Mouse (Mus musculus): ENCODE measurements around the gene Olfr680-ps1. TPM values are rescaled to one million over a fixed set of nuclear protein-coding genes. Genes with fewer than 3 reads are reported as not detected.
"Not testable (repeated sequence)": the region's sequence is repeated elsewhere in the genome, so short reads cannot be mapped to it uniquely, and the experiment has no call there.

Olfr680-ps1 gene
- total RNA-seq (2021) = not detected
- polyA plus RNA-seq (2012; rRNA removed) = not detected in 2 replicates
- long read RNA-seq = 0 reads

- DNase-seq; H3K9ac ChIP-seq (ENCODE audit: low read depth, low read length); H3K4me3 ChIP-seq; intact Hi-C loops (cut with DNase I); H3K36me3 ChIP-seq (ENCODE audit: control insufficient read depth, insufficient read depth, low read length); H3K4me1 ChIP-seq (ENCODE audit: control insufficient read depth, insufficient read depth, low read length); H3K79me2 ChIP-seq (replicated peaks; ENCODE audit: control insufficient read depth, insufficient read depth, low read length); H3K27ac ChIP-seq; H3K27me3 ChIP-seq (ENCODE audit: control insufficient read depth, insufficient read depth, low read length): not testable (repeated sequence)
These were observed at the start of gene Olfr680-ps1 for GRCm38 (mm10) chr7:105092717-105093116. TSS of gene Olfr680-ps1 (minus strand) at chr7:105092817.

DNA sequence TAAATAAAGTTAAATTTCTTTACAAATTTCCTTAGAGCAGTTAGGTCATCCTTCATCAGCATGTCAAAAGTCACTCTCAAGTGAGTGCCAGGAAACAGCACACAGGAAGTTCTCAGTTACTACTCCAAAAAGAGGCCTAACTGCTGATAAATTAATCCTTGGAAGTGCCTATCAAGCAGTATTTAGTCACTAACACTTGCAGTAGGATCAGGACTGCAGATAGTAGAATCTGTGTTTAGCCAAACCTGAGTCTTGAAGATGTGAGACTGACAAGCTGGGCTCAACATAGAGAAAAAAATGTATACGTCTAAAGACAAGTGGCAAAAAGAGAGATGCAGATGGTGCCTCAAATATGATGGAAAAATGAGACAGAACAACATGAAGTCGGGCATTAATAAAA, 48.7 kb upstream of the Olfr680-ps1 start:
- no peak overlapping the region for H3K9ac ChIP-seq (ENCODE audit: low read depth, low read length)
- intact Hi-C loops (cut with DNase I) = no loop called here
- TF ChIP-seq CTCF (IDR thresholded peaks at IDR 0.05) (no peak), POLR2A (IDR thresholded peaks at IDR 0.05; ENCODE audit: insufficient read depth, low read depth, low read length) (no peak), EP300 (IDR thresholded peaks at IDR 0.05; ENCODE audit: insufficient read depth, low read depth, low read length) (no peak)
- no peak overlapping the region for H3K27ac ChIP-seq
- H3K4me1 ChIP-seq (ENCODE audit: control insufficient read depth, insufficient read depth, low read length) = no peaks in the 10 kb centered on the region
- H3K4me3 ChIP-seq = no peak overlapping the region
- no peak for DNase-seq
- H3K79me2 ChIP-seq (replicated peaks; ENCODE audit: control insufficient read depth, insufficient read depth, low read length) = no peaks in the 10 kb centered on the region
- H3K27me3 ChIP-seq (ENCODE audit: control insufficient read depth, insufficient read depth, low read length) = no peaks in the 10 kb centered on the region
- H3K36me3 ChIP-seq (ENCODE audit: control insufficient read depth, insufficient read depth, low read length) = no peaks in the 10 kb centered on the region
- WGBS = 53% methylated on average over 2 of the region's 2 CpGs

GRCm38 (mm10) chr7:105116536-105116935, 23.9 kb upstream of the Olfr680-ps1 start, which contains the start of gene Olfr681:
TSS of gene Olfr681 (plus strand) at chr7:105116836.
- Histone ChIP-seq H3K4me1 (ENCODE audit: control insufficient read depth, insufficient read depth, low read length) (no peaks in the 10 kb centered on the region), H3K27ac (no peak within 1 kb of the TSS), H3K27me3 (ENCODE audit: control insufficient read depth, insufficient read depth, low read length) (no peaks in the 10 kb centered on the region), H3K4me3 (no peak within 1 kb of the TSS), H3K79me2 (replicated peaks; ENCODE audit: control insufficient read depth, insufficient read depth, low read length) (no peaks in the 10 kb centered on the region), H3K36me3 (ENCODE audit: control insufficient read depth, insufficient read depth, low read length) (no peaks in the 10 kb centered on the region), H3K9ac (ENCODE audit: low read depth, low read length) (no peak within 1 kb of the TSS)
- TF ChIP-seq CTCF (IDR thresholded peaks at IDR 0.05) = no peak
- no peak for TF ChIP-seq EP300 (IDR thresholded peaks at IDR 0.05; ENCODE audit: insufficient read depth, low read depth, low read length)
- intact Hi-C loops (cut with DNase I) = no loop called here
- DNase-seq = no peak

DNA sequence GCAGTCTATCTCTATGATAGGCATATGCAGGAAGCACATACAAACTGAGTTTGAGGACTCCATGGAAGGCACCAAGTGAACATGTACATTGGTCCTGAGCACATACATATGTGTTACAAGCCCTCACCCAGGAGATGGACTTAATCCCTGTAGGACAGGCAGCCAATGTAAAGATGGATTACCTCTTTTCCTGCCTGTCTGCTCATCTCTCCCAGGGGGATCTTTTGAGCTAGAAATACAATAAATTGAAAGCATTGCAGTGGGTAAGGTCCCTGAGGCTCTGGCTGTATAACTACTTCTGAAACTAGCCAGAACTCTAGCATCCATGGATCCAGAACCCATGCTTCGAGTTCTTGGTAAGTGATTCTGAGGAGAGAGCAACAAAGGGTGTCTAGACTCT, 11.7 kb downstream of the Olfr680-ps1 start, which contains the start of gene Olfr679:
Gene Olfr679 (plus strand): TSS at position 301 of the 400 bp plus-strand sequence.
- Histone ChIP-seq H3K4me3 (no peak within 1 kb of the TSS), H3K27ac (no peak within 1 kb of the TSS), H3K27me3 (ENCODE audit: control insufficient read depth, insufficient read depth, low read length) (no peaks in the 10 kb centered on the region), H3K4me1 (ENCODE audit: control insufficient read depth, insufficient read depth, low read length) (no peaks in the 10 kb centered on the region), H3K9ac (ENCODE audit: low read depth, low read length) (no peak within 1 kb of the TSS), H3K36me3 (ENCODE audit: control insufficient read depth, insufficient read depth, low read length) (no peaks in the 10 kb centered on the region), H3K79me2 (replicated peaks; ENCODE audit: control insufficient read depth, insufficient read depth, low read length) (no peaks in the 10 kb centered on the region)
- no peak for TF ChIP-seq CTCF (IDR thresholded peaks at IDR 0.05)
- no peak for TF ChIP-seq POLR2A (IDR thresholded peaks at IDR 0.05; ENCODE audit: insufficient read depth, low read depth, low read length)
- TF ChIP-seq EP300 (IDR thresholded peaks at IDR 0.05; ENCODE audit: insufficient read depth, low read depth, low read length) = no peak
- intact Hi-C loops (cut with DNase I) = no loop called here
- DNase-seq = no peak
- 42% methylated on average over 1 of the region's 1 CpGs for WGBS

GRCm38 (mm10) chr7:105064175-105064574, 28.4 kb downstream of the Olfr680-ps1 start, which contains the start of gene Olfr678:
TSS of gene Olfr678 (plus strand) at chr7:105064475.
- TF ChIP-seq CTCF (IDR thresholded peaks at IDR 0.05) = no peak
- no peak for TF ChIP-seq EP300 (IDR thresholded peaks at IDR 0.05; ENCODE audit: insufficient read depth, low read depth, low read length)
- TF ChIP-seq POLR2A (IDR thresholded peaks at IDR 0.05; ENCODE audit: insufficient read depth, low read depth, low read length) = no peak
- Histone ChIP-seq H3K4me3 (no peak within 1 kb of the TSS), H3K79me2 (replicated peaks; ENCODE audit: control insufficient read depth, insufficient read depth, low read length) (no peaks in the 10 kb centered on the region), H3K9ac (ENCODE audit: low read depth, low read length) (no peak within 1 kb of the TSS), H3K4me1 (ENCODE audit: control insufficient read depth, insufficient read depth, low read length) (no peaks in the 10 kb centered on the region), H3K27me3 (ENCODE audit: control insufficient read depth, insufficient read depth, low read length) (no peaks in the 10 kb centered on the region), H3K36me3 (ENCODE audit: control insufficient read depth, insufficient read depth, low read length) (no peaks in the 10 kb centered on the region), H3K27ac (no peak within 1 kb of the TSS)
- intact Hi-C loops (cut with DNase I) = no loop called here
- DNase-seq = no peak
- 91% methylated on average over 1 of the region's 1 CpGs for WGBS

DNA sequence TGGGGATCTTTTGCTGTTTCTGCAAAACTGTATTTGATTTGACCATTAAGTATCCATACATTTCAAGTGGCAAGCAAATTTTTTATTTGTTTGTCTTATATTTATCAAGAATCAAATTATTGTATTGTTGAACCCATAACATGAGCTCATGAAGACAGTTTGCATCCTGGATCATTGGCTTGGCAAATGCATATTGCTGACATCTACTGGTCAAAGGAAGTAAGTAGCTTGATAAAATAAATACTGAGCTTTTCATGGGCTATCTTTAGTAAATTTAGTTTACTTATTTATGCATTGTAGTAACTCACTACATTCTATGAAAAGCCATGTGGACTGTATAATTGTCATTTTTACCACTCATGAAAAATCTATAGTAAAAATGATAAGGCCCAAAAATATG, 33.7 kb downstream of the Olfr680-ps1 start:
- no peaks in the 10 kb centered on the region for H3K36me3 ChIP-seq (ENCODE audit: control insufficient read depth, insufficient read depth, low read length)
- no peak overlapping the region for H3K4me3 ChIP-seq
- intact Hi-C loops (cut with DNase I) = no loop called here
- H3K79me2 ChIP-seq (replicated peaks; ENCODE audit: control insufficient read depth, insufficient read depth, low read length) = no peaks in the 10 kb centered on the region
- no peak overlapping the region for H3K9ac ChIP-seq (ENCODE audit: low read depth, low read length)
- no peaks in the 10 kb centered on the region for H3K27me3 ChIP-seq (ENCODE audit: control insufficient read depth, insufficient read depth, low read length)
- DNase-seq = no peak
- H3K27ac ChIP-seq = no peak overlapping the region
- TF ChIP-seq EP300 (IDR thresholded peaks at IDR 0.05; ENCODE audit: insufficient read depth, low read depth, low read length) (no peak), CTCF (IDR thresholded peaks at IDR 0.05) (peak; percentile 32)
- H3K4me1 ChIP-seq (ENCODE audit: control insufficient read depth, insufficient read depth, low read length) = no peaks in the 10 kb centered on the region

Other genes starting within 250 kb of the Olfr680-ps1 start
- not detected for gene Usp17la, start 235.8 kb downstream of the Olfr680-ps1 start, total RNA-seq (2021)
- gene Usp17la, start 235.8 kb downstream of the Olfr680-ps1 start, polyA plus RNA-seq (2012; rRNA removed) = not detected in 2 replicates
- gene Olfr665, start 214.8 kb downstream of the Olfr680-ps1 start, total RNA-seq (2021) = not detected
- not detected in 2 replicates for gene Olfr665, start 214.8 kb downstream of the Olfr680-ps1 start, polyA plus RNA-seq (2012; rRNA removed)
- gene Olfr666, start 196.9 kb downstream of the Olfr680-ps1 start, total RNA-seq (2021) = not detected
- not detected in 2 replicates for gene Olfr666, start 196.9 kb downstream of the Olfr680-ps1 start, polyA plus RNA-seq (2012; rRNA removed)
- not detected for gene Olfr667, start 171.3 kb downstream of the Olfr680-ps1 start, total RNA-seq (2021)
- not detected in 2 replicates for gene Olfr667, start 171.3 kb downstream of the Olfr680-ps1 start, polyA plus RNA-seq (2012; rRNA removed)
- not detected for gene Olfr668, start 164.8 kb downstream of the Olfr680-ps1 start, total RNA-seq (2021)
- gene Olfr668, start 164.8 kb downstream of the Olfr680-ps1 start, polyA plus RNA-seq (2012; rRNA removed) = not detected in 2 replicates
- gene Olfr669, start 158.6 kb downstream of the Olfr680-ps1 start, total RNA-seq (2021) = not detected
- not detected in 2 replicates for gene Olfr669, start 158.6 kb downstream of the Olfr680-ps1 start, polyA plus RNA-seq (2012; rRNA removed)
- gene Olfr670, start 130.2 kb downstream of the Olfr680-ps1 start, total RNA-seq (2021) = not detected
- not detected in 2 replicates for gene Olfr670, start 130.2 kb downstream of the Olfr680-ps1 start, polyA plus RNA-seq (2012; rRNA removed)
- not detected for gene Olfr671, start 113.7 kb downstream of the Olfr680-ps1 start, total RNA-seq (2021)
- gene Olfr671, start 113.7 kb downstream of the Olfr680-ps1 start, polyA plus RNA-seq (2012; rRNA removed) = not detected in 2 replicates
- gene Olfr672, start 90.8 kb downstream of the Olfr680-ps1 start, total RNA-seq (2021) = not detected
- gene Olfr672, start 90.8 kb downstream of the Olfr680-ps1 start, polyA plus RNA-seq (2012; rRNA removed) = not detected in 2 replicates
- gene Olfr675, start 64.4 kb downstream of the Olfr680-ps1 start, total RNA-seq (2021) = not detected
- gene Olfr675, start 64.4 kb downstream of the Olfr680-ps1 start, polyA plus RNA-seq (2012; rRNA removed) = not detected in 2 replicates
- gene Olfr676, start 60.1 kb downstream of the Olfr680-ps1 start, total RNA-seq (2021) = not detected
- not detected in 2 replicates for gene Olfr676, start 60.1 kb downstream of the Olfr680-ps1 start, polyA plus RNA-seq (2012; rRNA removed)
- gene Olfr677, start 41.4 kb downstream of the Olfr680-ps1 start, total RNA-seq (2021) = not detected
- not detected in 2 replicates for gene Olfr677, start 41.4 kb downstream of the Olfr680-ps1 start, polyA plus RNA-seq (2012; rRNA removed)
- gene Olfr678, start 28.3 kb downstream of the Olfr680-ps1 start, total RNA-seq (2021) = not detected
- not detected in 2 replicates for gene Olfr678, start 28.3 kb downstream of the Olfr680-ps1 start, polyA plus RNA-seq (2012; rRNA removed)
- not detected for gene Olfr679, start 11.6 kb downstream of the Olfr680-ps1 start, total RNA-seq (2021)
- not detected in 2 replicates for gene Olfr679, start 11.6 kb downstream of the Olfr680-ps1 start, polyA plus RNA-seq (2012; rRNA removed)
- gene Olfr681, start 24.0 kb upstream of the Olfr680-ps1 start, total RNA-seq (2021) = not detected
- not detected in 2 replicates for gene Olfr681, start 24.0 kb upstream of the Olfr680-ps1 start, polyA plus RNA-seq (2012; rRNA removed)
- not detected for gene Olfr683, start 54.2 kb upstream of the Olfr680-ps1 start, total RNA-seq (2021)
- gene Olfr683, start 54.2 kb upstream of the Olfr680-ps1 start, polyA plus RNA-seq (2012; rRNA removed) = not detected in 2 replicates
- not detected for gene Olfr684, start 70.8 kb upstream of the Olfr680-ps1 start, total RNA-seq (2021)
- gene Olfr684, start 70.8 kb upstream of the Olfr680-ps1 start, polyA plus RNA-seq (2012; rRNA removed) = not detected in 2 replicates
- gene Olfr685, start 93.2 kb upstream of the Olfr680-ps1 start, total RNA-seq (2021) = not detected
- gene Olfr685, start 93.2 kb upstream of the Olfr680-ps1 start, polyA plus RNA-seq (2012; rRNA removed) = not detected in 2 replicates
- gene Olfr686, start 114.7 kb upstream of the Olfr680-ps1 start, total RNA-seq (2021) = not detected
- not detected in 2 replicates for gene Olfr686, start 114.7 kb upstream of the Olfr680-ps1 start, polyA plus RNA-seq (2012; rRNA removed)
- not detected for gene Olfr688, start 195.3 kb upstream of the Olfr680-ps1 start, total RNA-seq (2021)
- gene Olfr688, start 195.3 kb upstream of the Olfr680-ps1 start, polyA plus RNA-seq (2012; rRNA removed) = not detected in 2 replicates
- not detected for gene Olfr689, start 218.3 kb upstream of the Olfr680-ps1 start, total RNA-seq (2021)
- gene Olfr689, start 218.3 kb upstream of the Olfr680-ps1 start, polyA plus RNA-seq (2012; rRNA removed) = not detected in 2 replicates
- gene Olfr690, start 241.3 kb upstream of the Olfr680-ps1 start, total RNA-seq (2021) = not detected
- gene Olfr690, start 241.3 kb upstream of the Olfr680-ps1 start, polyA plus RNA-seq (2012; rRNA removed) = not detected in 2 replicates
- gene Olfr691, start 249.5 kb upstream of the Olfr680-ps1 start, total RNA-seq (2021) = not detected
- gene Olfr691, start 249.5 kb upstream of the Olfr680-ps1 start, polyA plus RNA-seq (2012; rRNA removed) = 0.15 TPM in 1 of 2 replicates, not detected in the other